Mouse (Mus musculus) spleen, adult 2 months (tissue): ENCODE measurements around the gene Moap1.

Experiments used
- CTCF ChIP-seq: fragments of 200-500 bp; IDR thresholded peaks from 2 replicates; pipeline ENCODE4 v1.5.1; 2011; ENCODE audit warnings: mild to moderate bottlenecking, inconsistent platforms; ENCODE audit not compliant: insufficient read depth, insufficient read length, insufficient replicate concordance; ENCODE audit errors: extremely low read depth
- POLR2A ChIP-seq: fragments of 200-500 bp; IDR thresholded peaks from 2 replicates; pipeline ENCODE4 v1.6.1; 2011; ENCODE audit warnings: low read depth, low read length, inconsistent platforms

GRCm38 (mm10) chr12:102761668-102762067 lies 18.2 kb upstream of the Moap1 start:
- no peak for TF ChIP-seq CTCF
- no peak for TF ChIP-seq POLR2A
